Mouse (Mus musculus) midbrain, embryonic 14.5 days (tissue): ENCODE results near the gene Prep. TPM values are rescaled to one million over a fixed set of nuclear protein-coding genes. Genes with fewer than 3 reads are reported as not detected.
A peak's percentile ranks its signal among the peaks of the same experiment; 100 is the strongest.

Experiments used
- ATAC-seq: fragments of 200-750 bp; cut with Nextera tagmentation; 2 replicates; pipeline ENCODE4 v1.8.0; 2017; ENCODE audit warnings: moderate number of reproducible peaks, moderate library complexity; ENCODE audit not compliant: low FRiP score, low TSS enrichment
- DNase-seq: peaks from one replicate; pipeline ENCODE4 v3.0.0-alpha.2; 2015
- H3K27ac ChIP-seq: fragments of 300-500 bp; sonication (generic); replicated peaks from 2 replicates; pipeline ENCODE4 v1.5.1; 2014; ENCODE audit warnings: mild to moderate bottlenecking, low read depth, low read length, moderate library complexity
- H3K27me3 ChIP-seq: fragments of 300-500 bp; sonication (generic); 2 replicates; pipeline ENCODE4 v1.6.1; 2014; ENCODE audit warnings: low read length, control low read depth, mixed read lengths; ENCODE audit not compliant: control insufficient read depth, insufficient read depth
- H3K36me3 ChIP-seq: fragments of 300-500 bp; sonication (generic); 2 replicates; pipeline ENCODE4 v1.6.1; 2014; ENCODE audit warnings: low read length, control low read depth; ENCODE audit not compliant: control insufficient read depth, insufficient read depth
- H3K4me1 ChIP-seq: fragments of 300-500 bp; sonication (generic); 2 replicates; pipeline ENCODE4 v1.6.1; 2014; ENCODE audit warnings: mild to moderate bottlenecking, antibody characterized with exemption, low read length, control low read depth; ENCODE audit not compliant: control insufficient read depth, insufficient read depth
- H3K4me2 ChIP-seq: fragments of 300-500 bp; sonication (generic); 2 replicates; pipeline ENCODE4 v1.6.1; 2014; ENCODE audit warnings: mild to moderate bottlenecking, low read length, moderate library complexity
- H3K4me3 ChIP-seq: fragments of 300-500 bp; sonication (generic); replicated peaks from 2 replicates; pipeline ENCODE4 v1.5.1; 2014; ENCODE audit warnings: low read depth, low read length
- H3K9ac ChIP-seq: fragments of 300-500 bp; sonication (generic); replicated peaks from 2 replicates; pipeline ENCODE4 v1.6.1; 2014; ENCODE audit warnings: mild to moderate bottlenecking, low read length, moderate library complexity
- H3K9me3 ChIP-seq: fragments of 300-500 bp; sonication (generic); 2 replicates; pipeline ENCODE4 v1.6.1; 2016; ENCODE audit warnings: low read length, control low read depth, mixed read lengths; ENCODE audit not compliant: control insufficient read depth
- WGBS: fragments of 180-500 bp; shearing (Covaris S2); extraction: QIAGEN DNeasy Blood & Tissue Kit; methylation state at CpG from one replicate; pipeline ENCODE4 v1.1.7; 2014; 5-methylcytosine and 5-hydroxymethylcytosine counted together
- microRNA-seq: library from miRNA; unstranded; fragments of <30 nt; microRNA quantifications from one replicate; pipeline ENCODE4, GENCODE M21; 2016
- polyA plus RNA-seq: library from polyadenylated mRNA; unstranded; fragments of >200 nt; fragmentation: Nextera tagmentation; extraction: Ambion mirVana; gene quantifications from 2 replicates; pipeline ENCODE4 v1.2.1, GENCODE M21; 2014

The Prep gene
- polyA plus RNA-seq, 1 experiment from 2014 or later: 23.6 TPM

GRCm38 (mm10) chr10:45185457-45185856 is 118.5 kb downstream of the Prep start:
- 91% methylated on average over 2 of the region's 2 CpGs for WGBS
- Histone ChIP-seq H3K4me1 (no peaks in the 10 kb centered on the region), H3K36me3 (no peaks in the 10 kb centered on the region), H3K27me3 (no peaks in the 10 kb centered on the region), H3K4me2 (no peak overlapping the region), H3K9me3 (no peaks in the 10 kb centered on the region), H3K9ac (no peak overlapping the region), H3K27ac (no peak overlapping the region), H3K4me3 (no peak overlapping the region)
- no peak for DNase-seq
- ATAC-seq: no peak

GRCm38 (mm10) chr10:45193330-45194310 is 126.6 kb downstream of the Prep start:
- peak; percentile 37 for DNase-seq
- 52% methylated on average over 14 of the region's 14 CpGs for WGBS
- no peaks in the 10 kb centered on the region for H3K27me3 ChIP-seq
- H3K9ac ChIP-seq: no peak overlapping the region
- peak overlapping the region; percentile 26 for H3K27ac ChIP-seq
- 0 out of 2 replicates have a peak, but pooled peaks cover 4% of the 10 kb centered on the region for H3K4me1 ChIP-seq
- peak; percentile 50 for ATAC-seq
- H3K4me2 ChIP-seq: no peak overlapping the region
- no peaks in the 10 kb centered on the region for H3K36me3 ChIP-seq
- H3K4me3 ChIP-seq: no peak overlapping the region
- H3K9me3 ChIP-seq: no peaks in the 10 kb centered on the region

- H3K4me3 ChIP-seq: no peak overlapping the region
- DNase-seq (no peak), ATAC-seq (no peak)
- H3K4me1 ChIP-seq: 0 out of 2 replicates have a peak, but pooled peaks cover 4% of the 10 kb centered on the region
- H3K27me3 ChIP-seq: no peaks in the 10 kb centered on the region
- H3K36me3 ChIP-seq: no peaks in the 10 kb centered on the region
- no peaks in the 10 kb centered on the region for H3K9me3 ChIP-seq
- H3K27ac ChIP-seq: no peak overlapping the region
- no peak overlapping the region for H3K4me2 ChIP-seq
- no peak overlapping the region for H3K9ac ChIP-seq
- WGBS: 82% methylated on average over 5 of the region's 5 CpGs
These were observed 127.5 kb downstream of the Prep start for GRCm38 (mm10) chr10:45194531-45194930.

GRCm38 (mm10) chr10:45204582-45204981 is 137.6 kb downstream of the Prep start:
- Histone ChIP-seq H3K27ac (no peak overlapping the region), H3K4me3 (no peak overlapping the region), H3K9ac (no peak overlapping the region), H3K9me3 (no peaks in the 10 kb centered on the region), H3K4me1 (no peaks in the 10 kb centered on the region), H3K4me2 (no peak overlapping the region), H3K27me3 (no peaks in the 10 kb centered on the region), H3K36me3 (no peaks in the 10 kb centered on the region)
- ATAC-seq (no peak), DNase-seq (no peak)
- 73% methylated on average over 1 of the region's 1 CpGs for WGBS

- H3K4me3 ChIP-seq: no peak overlapping the region
- no peak for ATAC-seq
These were observed 143.2 kb downstream of the Prep start for GRCm38 (mm10) chr10:45210201-45210600.

GRCm38 (mm10) chr10:45216676-45217075 is 149.7 kb downstream of the Prep start:
- ATAC-seq: no peak
- 93% methylated on average over 7 of the region's 7 CpGs for WGBS

More at GRCm38 (mm10) chr10:45210201-45210600, 143.2 kb downstream of the Prep start:
- no peak for DNase-seq
- Histone ChIP-seq H3K4me1 (no peaks in the 10 kb centered on the region), H3K27ac (no peak overlapping the region), H3K9ac (no peak overlapping the region), H3K9me3 (no peaks in the 10 kb centered on the region), H3K27me3 (no peaks in the 10 kb centered on the region), H3K4me2 (no peak overlapping the region), H3K36me3 (no peaks in the 10 kb centered on the region)

More at GRCm38 (mm10) chr10:45216676-45217075, 149.7 kb downstream of the Prep start:
- H3K9ac ChIP-seq: no peak overlapping the region
- no peak overlapping the region for H3K4me2 ChIP-seq
- no peaks in the 10 kb centered on the region for H3K36me3 ChIP-seq
- H3K9me3 ChIP-seq: no peaks in the 10 kb centered on the region
- H3K27ac ChIP-seq: no peak overlapping the region
- no peak overlapping the region for H3K4me3 ChIP-seq
- no peaks in the 10 kb centered on the region for H3K4me1 ChIP-seq
- H3K27me3 ChIP-seq: no peaks in the 10 kb centered on the region
- no peak for DNase-seq

Small RNAs within 50 kb of the gene (microRNA-seq; reads per million reads assigned to microRNA genes)
- gene Gm23766: not detected

Other genes with a start within 250 kb of the Prep start
- gene Popdc3, start 110.9 kb downstream of the Prep start, polyA plus RNA-seq: 0.79 and 1.0 TPM in 2 replicates